Mouse (Mus musculus): ENCODE measurements around the gene Galnt14.

DNA sequence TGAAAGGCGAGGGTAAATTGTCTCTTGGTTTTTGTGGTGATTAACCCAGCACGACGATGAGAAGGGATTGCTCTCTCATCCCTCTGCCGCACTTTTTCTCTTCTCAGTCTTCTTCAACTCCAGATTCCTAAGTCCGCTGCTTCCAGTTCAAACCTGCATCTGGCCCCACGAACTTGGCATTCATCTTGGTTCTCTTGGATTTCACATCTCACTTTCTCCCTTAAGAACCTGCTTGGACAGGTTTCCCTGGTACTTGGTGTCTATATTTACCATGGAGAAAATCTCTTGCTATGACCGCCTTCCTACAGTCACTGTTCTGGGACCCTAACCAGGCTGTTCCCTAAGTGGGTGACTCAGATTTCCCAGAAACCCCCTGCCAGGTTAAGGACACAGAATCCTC lies 188.1 kb downstream of the Galnt14 start:
- TF ChIP-seq POLR2A (IDR thresholded peaks at IDR 0.05; ENCODE audit: extremely low read depth, insufficient read depth, low read length), result no peak
- TF ChIP-seq CTCF (IDR thresholded peaks at IDR 0.05; ENCODE audit: extremely low read depth, insufficient read depth, low read length), result no peak

Measured in cortical plate, adult 2 months (tissue).